Mouse (Mus musculus) gastrocnemius, adult 2 months (tissue): ENCODE results near the gene Gng7. TPM values are rescaled to one million over a fixed set of nuclear protein-coding genes. Genes with fewer than 3 reads are reported as not detected.

ENCODE experiments used
- DNase-seq: peaks from one replicate; pipeline ENCODE4 v3.0.0; 2022
- H3K27ac ChIP-seq: fragments of 200-600 bp; 2 replicates; pipeline ENCODE4 v1.8.1; 2022; ENCODE audit warnings: mild to moderate bottlenecking
- H3K4me3 ChIP-seq: fragments of 200-600 bp; 2 replicates; pipeline ENCODE4 v1.8.1; 2022; ENCODE audit warnings: mild to moderate bottlenecking, moderate library complexity
- CTCF ChIP-seq: fragments of 200-600 bp; IDR thresholded peaks from 2 replicates; pipeline ENCODE4 v1.8.1; 2022; ENCODE audit warnings: antibody characterized with exemption, mild to moderate bottlenecking, moderate library complexity
- intact Hi-C: fragments of 180-260 bp; cut with DNase I; formaldehyde crosslinking; loops from one replicate; pipeline ENCODE4 v1.15.1; 2025
- total RNA-seq, 2 experiments: library from RNA; stranded (reverse); gene quantifications; 2 replicates each; pipeline ENCODE4 v1.2.3; 2021

The Gng7 gene
- total RNA-seq, 2 experiments from 2014 or later = 0.66 to 1.0 TPM

- DNase-seq = no peak
- H3K4me3 ChIP-seq = no peak overlapping the region
- TF ChIP-seq CTCF = no peak
- H3K27ac ChIP-seq = no peak overlapping the region
- intact Hi-C loops = no loop called here
Observed at GRCm38 (mm10) chr10:80968106-80968505, 46.6 kb downstream of the Gng7 start.

GRCm38 (mm10) chr10:80967101-80967656, 47.6 kb downstream of the Gng7 start:
- intact Hi-C loops = no loop called here
- no peak for TF ChIP-seq CTCF
- DNase-seq = no peak

GRCm38 (mm10) chr10:80966296-80966695, 48.4 kb downstream of the Gng7 start:
- TF ChIP-seq CTCF = no peak
- H3K4me3 ChIP-seq = no peak overlapping the region
- no peak for DNase-seq
- H3K27ac ChIP-seq = no peak overlapping the region
- intact Hi-C loops = no loop called here

More at GRCm38 (mm10) chr10:80967101-80967656, 47.6 kb downstream of the Gng7 start:
- no peak overlapping the region for H3K4me3 ChIP-seq
- no peak overlapping the region for H3K27ac ChIP-seq

- no peak for DNase-seq
- no peak for TF ChIP-seq CTCF
Observed at GRCm38 (mm10) chr10:80963031-80963975, 51.4 kb downstream of the Gng7 start.

GRCm38 (mm10) chr10:80962585-80962984, 52.2 kb downstream of the Gng7 start:
- TF ChIP-seq CTCF = no peak
- no peak for DNase-seq
- Histone ChIP-seq H3K27ac (peak overlapping the region; percentile 67), H3K4me3 (no peak overlapping the region)
- intact Hi-C loops = no loop called here

More at GRCm38 (mm10) chr10:80963031-80963975, 51.4 kb downstream of the Gng7 start:
- peak overlapping the region; percentile 65 for H3K27ac ChIP-seq
- intact Hi-C loops = no loop called here
- no peak overlapping the region for H3K4me3 ChIP-seq

- Histone ChIP-seq H3K4me3 (no peak overlapping the region), H3K27ac (peak overlapping the region; percentile 67)
- intact Hi-C loops = no loop called here
- no peak for TF ChIP-seq CTCF
- no peak for DNase-seq
Observed at GRCm38 (mm10) chr10:80962051-80962472, 52.7 kb downstream of the Gng7 start.

GRCm38 (mm10) chr10:80960551-80961508, 53.9 kb downstream of the Gng7 start:
- intact Hi-C loops = no loop called here
- peak; percentile 74 for TF ChIP-seq CTCF
- H3K4me3 ChIP-seq = peak overlapping the region; percentile 51
- DNase-seq = peak; percentile 70
- H3K27ac ChIP-seq = peak overlapping the region; percentile 81

GRCm38 (mm10) chr10:80958979-80959637, 55.6 kb downstream of the Gng7 start:
- intact Hi-C loops = loop anchor here (5.0 kb wide), 1 partner anchor 33 kb away; no protein-coding TSS in a partner anchor
- DNase-seq = no peak
- Histone ChIP-seq H3K27ac (no peak overlapping the region), H3K4me3 (no peak overlapping the region)
- TF ChIP-seq CTCF = no peak

GRCm38 (mm10) chr10:80957791-80958190, 57.0 kb downstream of the Gng7 start:
- no peak overlapping the region for H3K27ac ChIP-seq
- no peak overlapping the region for H3K4me3 ChIP-seq
- DNase-seq = no peak
- 0 out of 2 replicates have a peak, but pooled peaks have one; percentile 3 for TF ChIP-seq CTCF
- intact Hi-C loops = loop anchor here (5.0 kb wide), 1 partner anchor 35 kb away; no protein-coding TSS in a partner anchor

GRCm38 (mm10) chr10:80956901-80957300, 57.8 kb downstream of the Gng7 start:
- H3K27ac ChIP-seq = no peak overlapping the region
- intact Hi-C loops = loop anchor here (5.0 kb wide), 1 partner anchor 35 kb away; no protein-coding TSS in a partner anchor
- H3K4me3 ChIP-seq = no peak overlapping the region
- no peak for DNase-seq
- TF ChIP-seq CTCF = no peak

- no peak for DNase-seq
- H3K4me3 ChIP-seq = no peak overlapping the region
- H3K27ac ChIP-seq = no peak overlapping the region; the same call in 1 of the 2 replicates
- no peak for TF ChIP-seq CTCF
- intact Hi-C loops = loop anchor here (5.0 kb wide), 1 partner anchor 36 kb away; no protein-coding TSS in a partner anchor
Observed at GRCm38 (mm10) chr10:80956385-80956784, 58.4 kb downstream of the Gng7 start.
